Mouse (Mus musculus) adrenal gland, adult 18-20 months (tissue): ENCODE measurements around the gene Cd200r1. TPM values are rescaled to one million over a fixed set of nuclear protein-coding genes. Genes with fewer than 3 reads are reported as not detected.
"Not testable (repeated sequence)": the region's sequence is repeated elsewhere in the genome, so short reads cannot be mapped to it uniquely, and the experiment has no call there.

Experiments
- DNase-seq, 2 experiments: peaks; one replicate each; pipeline ENCODE4 v3.0.0; 2021 to 2022; ENCODE audit warnings: low spot score in 2 of 2
- total RNA-seq, 2 experiments: library from RNA; stranded (reverse); gene quantifications; 1 replicate in 1 of 2; 2 replicates in 1 of 2; pipeline ENCODE4 v1.2.3; 2021

Gene Cd200r1
- total RNA-seq, 2 experiments from 2014 or later, result 0.46 to 0.51 TPM

DNA sequence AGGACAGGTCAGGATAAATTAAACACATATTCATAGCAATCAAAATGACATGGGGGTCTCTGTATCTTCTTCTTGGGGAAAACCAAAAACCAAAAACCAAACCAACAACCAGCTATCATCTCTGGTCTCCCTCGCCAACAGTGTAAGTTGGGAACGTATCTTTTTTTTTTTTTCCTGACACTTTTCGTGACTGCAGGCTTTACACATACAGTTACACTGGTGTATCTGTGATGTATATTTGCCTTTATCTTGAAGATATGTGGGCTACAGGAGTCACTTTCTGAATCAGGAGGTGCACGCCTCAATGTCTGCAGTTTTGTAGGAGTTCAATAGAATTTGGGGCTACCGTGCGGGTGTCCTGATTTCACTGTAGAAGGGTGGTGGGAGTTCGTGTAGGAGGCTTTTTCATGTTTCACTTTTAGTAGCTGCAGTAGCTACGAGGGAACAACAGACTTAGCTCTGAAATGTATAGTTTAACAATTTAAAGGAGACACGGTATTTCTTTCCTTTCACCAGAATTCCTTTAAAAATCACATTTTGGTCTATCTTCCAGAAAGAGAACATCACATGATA lies 870 bp downstream of the Cd200r1 start:
- no peak for DNase-seq

DNA sequence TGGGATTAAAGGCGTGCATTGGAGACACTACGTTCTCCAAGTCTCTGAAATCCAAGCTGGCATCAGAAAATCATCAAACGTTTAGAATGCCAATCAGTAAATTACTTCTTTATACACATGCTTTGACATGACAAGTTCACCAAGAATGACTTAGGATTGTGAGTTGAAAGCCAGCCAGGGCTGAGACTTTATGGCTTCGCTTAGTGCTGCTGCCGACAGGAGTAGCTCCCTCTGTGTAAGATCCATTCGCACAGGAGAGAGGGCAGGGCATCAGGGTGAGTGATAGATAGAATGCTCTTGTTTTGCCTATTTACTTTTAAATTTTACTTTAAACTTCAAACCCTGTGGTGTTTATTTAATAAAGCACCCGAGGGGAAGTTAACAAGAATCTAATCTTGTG lies 2.0 kb downstream of the Cd200r1 start:
- no peak for DNase-seq

DNA sequence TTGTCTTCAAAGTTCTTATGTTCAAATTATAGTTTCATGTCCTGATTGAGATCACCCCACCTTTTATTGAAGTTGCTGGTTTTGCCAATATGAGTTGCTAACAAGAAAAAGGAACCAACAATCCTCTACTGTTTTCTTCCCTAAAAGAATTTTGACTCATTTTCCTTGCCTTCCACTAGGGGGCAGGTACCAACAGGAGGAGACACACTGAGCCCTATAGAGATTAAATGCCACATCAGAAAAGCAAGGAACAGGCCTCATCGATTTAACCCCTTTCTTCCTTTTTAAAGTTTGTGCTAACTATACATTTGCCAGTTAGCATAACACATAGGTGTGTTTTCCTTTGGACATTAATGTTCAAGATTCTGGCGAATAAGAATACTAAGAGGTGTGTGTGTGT lies 2.4 kb downstream of the Cd200r1 start:
- no peak for DNase-seq

DNA sequence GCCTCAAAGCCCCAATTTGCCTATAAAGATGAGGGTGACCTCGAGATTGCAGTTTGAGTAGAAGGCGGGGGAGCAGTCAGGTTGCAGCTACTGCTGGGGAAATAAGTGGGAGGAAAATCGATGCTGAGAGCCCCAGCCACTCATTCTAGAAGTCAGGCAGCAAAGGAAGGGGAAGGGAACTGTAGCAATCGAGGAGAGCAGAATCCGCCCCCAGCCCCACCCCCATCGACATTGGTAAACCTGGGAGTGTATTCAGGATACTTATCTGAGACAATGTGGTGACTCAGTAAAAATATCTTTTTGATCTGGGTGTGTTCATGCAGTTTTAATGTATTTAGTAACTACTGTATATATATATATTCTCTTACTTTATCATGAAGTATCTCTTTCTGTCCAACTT lies 7.0 kb downstream of the Cd200r1 start:
- DNase-seq, result no peak

DNA sequence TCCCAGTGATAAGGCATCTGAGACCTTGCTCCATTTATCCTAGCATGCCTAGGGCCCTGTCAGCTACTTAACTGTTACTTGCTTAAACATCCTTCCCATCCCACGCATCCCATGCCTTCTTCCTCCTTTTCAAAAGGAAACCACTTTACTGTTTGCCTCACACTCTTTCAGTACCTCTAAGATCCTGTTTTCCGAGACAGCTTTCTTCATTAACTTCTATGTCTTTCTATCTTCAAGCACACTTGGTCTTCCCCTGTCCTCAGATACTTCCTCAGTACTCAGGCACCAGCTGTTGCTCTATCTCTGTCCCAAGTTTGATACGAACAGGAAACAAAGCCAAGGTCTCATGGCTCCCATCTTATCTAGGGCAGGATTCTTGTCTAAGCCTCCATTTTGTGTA lies 8.1 kb downstream of the Cd200r1 start:
- no peak for DNase-seq

DNA sequence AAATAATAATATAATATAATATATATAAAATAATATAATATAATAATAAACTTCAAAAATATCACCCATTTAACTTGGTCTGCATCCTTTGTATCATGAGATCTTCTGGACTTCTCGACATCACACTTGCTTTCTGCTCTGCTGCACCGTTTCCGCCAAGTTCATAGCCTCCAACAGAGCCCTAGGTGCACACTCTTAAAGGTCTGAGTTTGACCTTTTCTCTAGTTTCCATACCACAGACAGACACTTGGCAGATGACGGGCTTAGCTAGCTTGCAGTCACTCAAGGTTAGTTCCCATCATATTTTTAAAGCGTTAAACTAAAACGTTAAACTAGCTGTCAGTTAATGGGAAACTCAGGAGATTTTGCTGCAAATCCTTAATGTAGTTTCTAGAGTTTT lies 8.7 kb downstream of the Cd200r1 start:
- no peak for DNase-seq

DNA sequence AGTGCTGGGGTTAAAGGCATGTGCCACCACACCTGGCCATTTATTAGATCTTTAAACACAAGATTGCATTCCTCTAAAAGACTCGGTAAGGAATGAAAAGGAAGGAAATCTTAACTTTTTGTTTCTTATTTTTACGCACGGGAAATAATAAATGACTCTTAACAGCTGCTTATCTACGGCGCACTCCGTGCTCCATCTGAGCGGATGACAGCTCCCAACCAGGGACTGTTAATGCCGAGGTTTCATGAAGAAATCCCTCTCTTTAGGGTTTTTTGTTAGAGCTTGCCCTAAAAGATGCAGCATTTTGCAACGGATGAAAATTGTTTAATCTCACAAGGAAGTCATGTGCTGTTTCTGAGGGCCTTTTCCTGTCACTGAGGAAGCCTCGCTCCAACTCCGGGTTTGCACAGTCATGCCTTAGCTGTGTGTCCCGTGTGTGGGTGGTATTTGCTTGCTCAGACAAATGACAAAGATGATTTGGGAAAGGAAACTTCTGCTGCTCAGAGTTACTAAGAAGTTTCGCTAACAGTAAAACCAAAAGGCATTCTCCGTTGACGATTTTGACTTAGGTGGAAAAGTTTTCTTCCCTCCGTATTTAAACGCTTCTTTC lies 13.1 kb downstream of the Cd200r1 start:
- DNase-seq, result no peak

DNA sequence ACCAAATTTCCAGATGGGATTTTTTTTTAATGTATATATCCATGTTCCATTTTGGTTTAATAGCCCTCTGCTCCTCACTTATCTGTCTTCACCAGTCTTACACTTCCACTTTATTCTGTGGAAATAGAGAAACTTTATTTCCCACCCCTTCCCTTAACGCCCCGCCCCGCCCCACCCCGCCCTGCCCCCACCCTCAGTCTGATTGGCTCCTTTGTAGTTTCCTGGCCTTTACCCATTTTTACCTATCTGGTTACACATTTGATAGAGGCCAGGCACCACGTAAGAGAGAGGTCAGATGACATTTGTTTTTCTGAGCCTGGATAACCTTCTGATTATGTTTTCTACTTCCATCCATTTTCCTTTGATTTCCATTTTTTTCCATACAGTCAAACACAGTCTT lies 14.0 kb downstream of the Cd200r1 start:
- no peak for DNase-seq

DNA sequence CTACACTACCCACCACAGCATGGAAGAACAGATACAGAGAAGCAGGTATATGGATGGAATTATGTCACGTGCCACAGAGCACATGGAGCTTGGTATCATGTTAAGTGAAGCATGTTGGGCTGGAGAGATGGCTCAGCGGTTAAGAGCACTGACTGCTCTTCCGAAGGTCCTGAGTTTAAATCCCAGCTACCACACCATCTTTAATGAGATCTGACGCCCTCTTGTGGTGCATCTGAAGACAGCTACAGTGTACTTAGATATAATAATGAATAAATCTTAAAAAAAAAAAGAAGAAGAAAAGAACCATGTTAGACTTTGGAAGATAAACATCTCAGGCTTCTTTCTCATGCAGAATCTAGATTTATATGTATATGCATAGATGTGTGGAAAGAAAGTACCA lies 15.2 kb downstream of the Cd200r1 start:
- no peak for DNase-seq

DNA sequence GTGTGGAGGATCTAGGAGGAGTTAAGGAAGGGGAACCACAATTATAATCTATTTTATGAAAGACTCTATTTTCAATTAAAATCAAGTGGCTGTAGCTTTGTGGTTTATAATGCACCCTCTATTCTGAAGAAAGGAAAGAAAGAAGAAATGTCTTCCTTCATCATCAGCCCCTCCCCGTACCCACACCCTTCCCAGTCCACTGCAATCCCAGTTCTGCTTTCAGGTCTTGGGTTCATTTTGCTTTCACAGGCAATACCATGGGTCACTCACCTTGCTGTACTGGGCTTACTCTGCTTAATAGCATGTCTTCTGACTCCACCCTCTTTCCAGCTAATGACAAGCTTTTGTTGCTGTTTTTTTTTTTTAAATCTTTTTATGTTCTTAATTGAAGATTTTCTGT lies 21.4 kb downstream of the Cd200r1 start:
- no peak for DNase-seq

DNA sequence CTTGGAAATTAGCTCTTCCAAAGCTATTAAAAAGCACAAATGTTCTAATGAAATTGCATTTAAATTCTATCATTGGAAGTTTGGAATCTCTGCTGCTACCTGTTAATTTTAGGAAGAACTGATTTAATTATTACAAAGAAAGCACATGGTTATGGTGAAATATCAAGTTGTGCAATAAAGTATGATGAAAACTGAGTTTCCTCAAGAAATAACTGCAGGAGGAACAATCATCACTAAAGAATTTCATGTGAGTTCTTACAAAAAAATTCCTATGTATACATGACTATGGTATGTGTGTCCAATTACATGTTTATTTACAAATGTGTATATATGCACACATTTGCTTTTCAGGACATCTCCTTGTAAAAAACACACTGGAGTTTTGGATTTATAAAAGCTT lies 28.9 kb downstream of the Cd200r1 start:
- no peak for DNase-seq

DNA sequence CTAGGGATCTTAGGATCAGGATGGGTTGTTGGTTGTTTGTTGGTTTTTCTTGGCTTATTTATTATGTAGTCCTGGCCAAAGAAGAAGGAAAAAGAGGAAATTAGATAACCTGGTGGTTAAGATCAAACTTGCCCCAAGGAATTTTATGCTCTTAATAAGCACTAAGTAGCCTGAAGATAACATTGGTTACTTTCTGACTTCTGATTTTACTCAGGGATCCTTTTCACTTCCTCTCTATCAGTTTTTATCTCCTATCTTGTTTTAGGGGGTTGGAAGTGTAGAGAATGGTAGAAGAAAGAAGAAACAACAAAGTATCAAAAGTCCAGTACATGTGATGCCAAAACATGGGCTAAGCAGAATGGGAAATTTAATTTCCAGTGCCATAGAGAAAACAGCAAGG lies 40.4 kb downstream of the Cd200r1 start:
- DNase-seq, result no peak

DNA sequence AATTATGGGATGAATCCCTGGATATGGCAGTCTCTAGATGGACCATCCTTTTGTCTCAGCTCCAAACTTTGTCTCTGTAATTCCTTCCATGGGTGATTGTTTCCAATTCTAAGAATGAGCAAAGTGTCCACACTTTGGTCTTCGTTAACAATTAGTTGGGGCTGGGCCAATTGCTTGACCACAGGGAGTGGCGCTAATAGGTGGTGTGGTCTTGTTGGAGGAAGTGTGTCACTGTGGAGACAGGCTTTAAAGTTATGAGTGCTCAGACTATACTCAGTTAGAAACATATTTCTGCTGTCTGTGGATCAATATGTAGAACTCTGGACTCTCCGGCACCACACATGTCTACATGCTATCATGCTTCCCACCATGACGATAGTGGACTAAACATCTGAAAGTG lies 44.7 kb downstream of the Cd200r1 start:
- not testable (repeated sequence) for DNase-seq

DNA sequence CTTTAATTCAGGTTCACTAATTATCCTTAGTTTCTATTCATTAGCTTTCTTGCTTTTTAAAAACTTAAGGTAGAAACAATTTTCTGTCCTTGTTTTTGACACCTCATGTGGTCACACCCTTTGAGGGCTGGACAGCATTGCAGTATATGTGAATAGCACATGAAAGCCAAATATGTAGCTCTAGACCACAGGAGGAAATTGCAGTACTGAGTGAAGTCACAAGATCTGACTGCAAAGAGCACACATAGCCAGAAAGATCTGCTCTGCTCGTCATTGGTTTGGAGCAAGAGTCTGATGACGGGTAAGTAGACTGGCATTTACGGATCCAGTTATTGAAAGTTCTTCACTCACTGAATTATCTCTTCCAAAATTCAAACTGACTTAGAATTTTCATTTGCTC lies 46.0 kb downstream of the Cd200r1 start, which contains the start of gene Cd200r4:
Cd200r4 (plus strand) TSS at position 190 of the 400 bp plus-strand sequence.
- DNase-seq, result no peak

DNA sequence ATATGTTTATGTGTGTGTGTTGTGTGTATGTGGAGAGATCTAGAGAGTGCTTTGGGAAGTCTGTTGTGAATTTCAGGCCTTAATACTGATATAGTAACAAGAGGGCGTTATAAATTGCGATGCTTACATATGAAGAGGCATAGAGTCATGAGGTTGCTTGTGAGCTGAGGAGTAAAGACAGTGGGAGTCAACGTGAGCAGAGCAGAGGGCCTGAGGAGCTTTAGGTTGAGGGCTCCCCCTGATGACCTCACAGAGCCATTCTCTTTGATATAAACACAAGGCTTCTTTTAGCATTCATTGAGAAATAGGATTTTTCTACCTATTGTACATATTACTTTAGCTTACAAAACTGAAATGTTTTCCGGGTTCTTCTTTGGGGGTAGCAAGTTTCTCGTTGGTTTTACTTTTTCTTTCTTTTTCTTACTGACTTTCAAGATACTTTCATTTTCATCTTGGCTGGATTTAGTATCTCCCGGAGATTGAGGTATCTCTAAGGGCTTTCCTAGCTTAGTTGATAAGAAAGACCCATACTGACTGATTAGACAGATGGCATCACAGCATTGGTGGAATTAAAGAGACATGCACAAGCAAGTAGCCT lies 47.0 kb downstream of the Cd200r1 start:
- no peak for DNase-seq

DNA sequence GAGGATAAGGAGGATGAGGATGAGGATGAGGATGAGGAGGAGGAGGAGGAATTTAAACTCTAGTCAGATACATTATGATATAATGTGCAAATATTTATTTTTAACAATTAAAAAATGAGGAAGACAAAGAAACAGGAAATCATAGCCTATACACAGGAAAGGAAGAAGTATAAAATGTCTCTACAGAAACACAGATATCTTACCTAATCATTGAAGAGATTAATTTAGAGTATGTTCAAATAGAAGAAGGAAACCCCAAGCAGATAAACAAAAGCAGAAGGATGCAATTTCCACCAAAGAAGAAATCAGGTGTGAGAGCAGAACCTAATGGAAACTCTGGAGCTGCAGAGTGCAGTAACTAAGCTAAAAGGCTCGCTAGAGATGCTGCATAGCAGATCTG lies 52.5 kb downstream of the Cd200r1 start:
- DNase-seq, result no peak

DNA sequence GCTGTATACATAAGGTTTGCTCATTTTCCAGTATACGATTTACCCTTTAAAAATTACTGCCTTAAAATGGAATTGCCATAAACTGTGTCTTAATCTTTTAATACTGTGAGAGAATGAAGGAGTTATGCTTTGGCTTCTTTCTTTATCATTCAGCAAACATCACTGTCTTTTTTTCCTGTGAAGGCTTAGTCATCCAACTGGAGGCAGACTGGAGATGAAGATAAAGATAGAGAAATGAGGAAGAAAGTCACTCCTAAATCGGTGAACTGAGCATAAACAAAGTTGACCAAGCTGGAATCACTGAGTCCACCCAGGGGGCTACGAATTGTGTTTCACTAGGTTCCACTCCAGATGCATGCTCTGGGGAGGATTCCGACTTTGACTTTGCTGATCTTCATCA lies 55.0 kb downstream of the Cd200r1 start:
- DNase-seq, result no peak

DNA sequence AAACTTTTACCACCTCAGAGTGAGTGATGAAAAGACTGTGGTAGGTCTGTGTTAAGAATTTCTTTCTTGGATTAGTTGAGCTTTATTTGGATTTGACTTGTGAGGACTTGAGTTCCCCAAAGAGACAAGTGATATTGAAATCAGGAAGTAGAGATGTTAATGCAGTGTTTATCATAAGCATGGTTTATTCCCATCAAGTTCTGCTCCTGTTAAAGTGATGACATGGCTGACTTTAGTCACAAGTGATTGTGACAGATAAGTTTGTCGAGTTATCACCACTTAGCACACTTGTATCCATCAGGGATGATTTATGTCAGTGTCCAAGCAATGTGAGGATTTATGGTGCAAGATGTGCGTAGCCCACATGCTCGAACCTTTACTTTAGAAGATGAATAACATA lies 66.8 kb downstream of the Cd200r1 start:
- DNase-seq, result no peak

DNA sequence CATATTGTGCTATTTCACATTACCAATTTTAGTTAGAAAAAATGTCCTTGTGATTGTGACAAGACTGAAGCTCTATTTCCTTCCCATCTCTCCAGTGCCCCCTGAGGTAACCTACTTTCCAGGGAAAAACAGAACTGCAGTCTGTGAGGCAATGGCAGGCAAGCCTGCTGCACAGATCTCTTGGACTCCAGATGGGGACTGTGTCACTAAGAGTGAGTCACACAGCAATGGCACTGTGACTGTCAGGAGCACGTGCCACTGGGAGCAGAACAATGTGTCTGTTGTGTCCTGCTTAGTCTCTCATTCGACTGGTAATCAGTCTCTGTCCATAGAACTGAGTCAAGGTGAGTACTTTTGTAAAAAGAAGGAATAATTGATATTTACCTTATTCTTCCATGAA lies 67.7 kb downstream of the Cd200r1 start:
- DNase-seq, result peak; percentile 18 to 20
